Mouse (Mus musculus): ENCODE results near the gene Il20.

Il20 gene

GRCm38 (mm10) chr1:130865541-130866221 lies 45.6 kb downstream of the Il20 start, which contains the start of gene Fcmr:
Gene Fcmr (plus strand): TSS chr1:130865669.
- peak; percentile 12 for DNase-seq (ENCODE audit: low spot score)

GRCm38 (mm10) chr1:130864741-130865140 lies 46.5 kb downstream of the Il20 start:
- no peak for DNase-seq (ENCODE audit: low spot score)

- DNase-seq (ENCODE audit: low spot score): peak; percentile 54
Observed at GRCm38 (mm10) chr1:130864238-130864637, 47.0 kb downstream of the Il20 start.

- no peak for DNase-seq (ENCODE audit: low spot score)
Observed at GRCm38 (mm10) chr1:130857456-130857855, 53.8 kb downstream of the Il20 start.
